Mouse (Mus musculus) liver, embryonic 16.5 days (tissue): Measurements from ENCODE around the gene Limd1. TPM values are rescaled to one million over a fixed set of nuclear protein-coding genes. Genes with fewer than 3 reads are reported as not detected.

Experiments used
- ATAC-seq: fragments of 200-750 bp; cut with Nextera tagmentation; 2 replicates; pipeline ENCODE4 v1.8.0; 2017; ENCODE audit warnings: low read depth, mild to moderate bottlenecking, moderate number of reproducible peaks, moderate library complexity
- H3K27ac ChIP-seq: fragments of 300-500 bp; sonication (generic); 2 replicates; pipeline ENCODE4 v1.5.1; 2014; ENCODE audit warnings: mild to moderate bottlenecking, low read length
- H3K27me3 ChIP-seq: fragments of 300-500 bp; sonication (generic); 2 replicates; pipeline ENCODE4 v1.6.1; 2014; ENCODE audit warnings: low read depth, low read length, mixed read lengths; ENCODE audit not compliant: control insufficient read depth, insufficient read depth
- H3K36me3 ChIP-seq: fragments of 300-500 bp; sonication (generic); 2 replicates; pipeline ENCODE4 v1.6.1; 2014; ENCODE audit warnings: mild to moderate bottlenecking; ENCODE audit not compliant: control insufficient read depth, insufficient read depth
- H3K4me1 ChIP-seq: fragments of 300-500 bp; sonication (generic); 2 replicates; pipeline ENCODE4 v1.6.1; 2014; ENCODE audit warnings: low read depth, low read length, mixed read lengths; ENCODE audit not compliant: control insufficient read depth
- H3K4me2 ChIP-seq: fragments of 300-500 bp; sonication (generic); 2 replicates; pipeline ENCODE4 v1.6.1; 2014; ENCODE audit warnings: low read depth, low read length, mixed read lengths
- H3K4me3 ChIP-seq: fragments of 300-500 bp; sonication (generic); 2 replicates; pipeline ENCODE4 v1.5.1; 2014; ENCODE audit warnings: low read depth, mild to moderate bottlenecking, low read length
- H3K9ac ChIP-seq: fragments of 300-500 bp; sonication (generic); 2 replicates; pipeline ENCODE4 v1.6.1; 2014; ENCODE audit warnings: low read depth, low read length
- H3K9me3 ChIP-seq: fragments of 300-500 bp; sonication (generic); replicated peaks from 2 replicates; pipeline ENCODE4 v1.6.1; 2016; ENCODE audit warnings: low read length; ENCODE audit not compliant: control insufficient read depth
- WGBS: fragments of 180-500 bp; shearing (Covaris S2); extraction: QIAGEN DNeasy Blood & Tissue Kit; methylation state at CpG from one replicate; pipeline ENCODE4 v1.1.7; 2014; ENCODE audit not compliant: insufficient replicate concordance; 5-methylcytosine and 5-hydroxymethylcytosine counted together
- polyA plus RNA-seq: library from polyadenylated mRNA; unstranded; fragments of >200 nt; fragmentation: Nextera tagmentation; extraction: Ambion mirVana; gene quantifications from 2 replicates; pipeline ENCODE4 v1.2.1, GENCODE M21; 2015

Limd1 gene
- polyA plus RNA-seq, 1 experiment from 2014 or later: 22.5 TPM

DNA sequence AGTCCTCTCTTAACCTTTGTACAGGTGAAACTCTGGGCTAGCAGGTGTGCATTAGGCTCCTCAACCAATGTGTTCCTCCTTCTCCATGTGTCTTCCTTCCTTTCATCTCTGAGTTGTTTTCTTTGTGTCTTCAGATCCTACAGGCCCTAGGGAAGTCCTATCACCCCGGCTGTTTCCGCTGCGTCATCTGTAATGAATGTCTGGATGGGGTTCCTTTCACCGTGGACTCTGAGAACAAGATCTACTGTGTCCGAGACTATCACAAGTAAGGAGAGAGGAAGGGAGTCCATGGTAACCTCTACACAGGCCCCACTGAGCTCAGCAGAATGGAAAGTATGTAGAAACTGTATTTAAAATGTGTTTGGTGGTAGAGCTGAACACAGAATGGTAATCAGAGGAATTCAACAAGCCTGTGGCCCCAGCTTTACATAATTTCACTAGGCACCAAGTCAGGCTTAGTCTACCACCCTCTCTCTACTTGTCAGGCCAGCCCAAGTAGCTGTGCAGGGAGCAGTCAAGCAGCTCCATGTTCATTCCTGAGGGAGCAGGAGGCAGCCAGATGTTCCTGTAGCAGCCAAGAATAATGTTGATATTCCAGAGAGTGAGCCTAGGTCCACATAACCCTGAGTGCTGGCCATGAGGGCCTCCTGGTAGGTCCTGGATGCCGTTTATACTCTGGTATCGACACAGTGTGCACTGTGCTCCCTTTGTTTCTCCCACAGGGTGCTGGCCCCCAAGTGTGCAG, 38.3 kb downstream of the Limd1 start:
- 88% methylated on average over 7 of the region's 7 CpGs for WGBS
- no peaks in the 10 kb centered on the region for H3K4me1 ChIP-seq
- H3K4me2 ChIP-seq: no peak overlapping the region
- no peak overlapping the region for H3K9ac ChIP-seq
- H3K27ac ChIP-seq: no peak overlapping the region
- peaks cover 26% of the 10 kb centered on the region for H3K36me3 ChIP-seq
- H3K4me3 ChIP-seq: no peak overlapping the region
- ATAC-seq: peak; percentile 11; the same call in 1 of the 2 replicates
- H3K9me3 ChIP-seq: no peaks in the 10 kb centered on the region
- H3K27me3 ChIP-seq: no peaks in the 10 kb centered on the region

DNA sequence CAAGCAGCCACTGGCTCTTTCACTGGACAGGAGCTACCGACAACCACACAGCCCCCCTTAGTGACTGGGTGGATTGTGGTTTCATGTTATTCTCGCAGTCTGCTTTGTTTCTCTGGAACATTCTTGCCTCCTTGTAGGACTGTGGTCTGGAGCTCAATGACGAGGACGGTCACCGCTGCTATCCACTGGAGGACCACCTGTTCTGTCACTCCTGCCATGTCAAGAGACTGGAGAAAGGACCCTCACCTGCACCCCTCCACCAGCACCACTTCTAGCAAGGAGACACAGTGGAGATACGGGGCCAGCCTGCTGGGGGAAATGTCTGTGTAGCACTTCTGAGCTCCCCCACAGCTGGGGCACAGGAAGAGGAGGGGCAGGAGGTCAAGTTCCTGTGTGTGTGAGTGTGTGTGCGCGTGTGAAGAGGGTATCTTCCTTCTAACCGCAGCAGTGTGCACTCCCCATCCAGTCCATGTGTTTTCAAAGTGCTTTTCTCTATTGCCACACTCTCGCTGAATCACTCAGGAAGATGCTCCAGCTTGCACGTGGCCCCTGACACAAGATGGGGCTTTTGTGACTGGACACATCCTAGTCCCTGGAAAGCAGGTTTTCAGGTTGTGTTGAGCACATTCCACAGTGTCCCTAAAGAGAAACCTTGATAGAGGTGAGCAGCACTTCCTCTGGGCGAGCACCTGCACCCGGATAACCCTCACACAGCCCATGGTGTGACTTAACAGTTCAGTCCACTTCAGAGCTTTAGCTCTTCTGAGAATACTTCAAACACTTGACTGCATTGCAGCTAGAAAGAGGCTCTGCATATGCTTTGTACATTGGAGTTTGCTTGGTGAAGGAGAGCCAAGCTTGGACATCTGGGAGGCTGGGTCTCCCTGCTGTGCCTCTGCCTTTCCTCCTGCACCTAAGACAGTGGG, 40.7 kb downstream of the Limd1 start:
- H3K4me3 ChIP-seq: no peak overlapping the region
- no peaks in the 10 kb centered on the region for H3K27me3 ChIP-seq
- no peaks in the 10 kb centered on the region for H3K4me1 ChIP-seq
- H3K36me3 ChIP-seq: peaks cover 26% of the 10 kb centered on the region
- H3K9ac ChIP-seq: no peak overlapping the region
- no peaks in the 10 kb centered on the region for H3K9me3 ChIP-seq
- H3K27ac ChIP-seq: no peak overlapping the region
- H3K4me2 ChIP-seq: no peak overlapping the region
- 48% methylated on average over 13 of the region's 13 CpGs for WGBS
- no peak for ATAC-seq

DNA sequence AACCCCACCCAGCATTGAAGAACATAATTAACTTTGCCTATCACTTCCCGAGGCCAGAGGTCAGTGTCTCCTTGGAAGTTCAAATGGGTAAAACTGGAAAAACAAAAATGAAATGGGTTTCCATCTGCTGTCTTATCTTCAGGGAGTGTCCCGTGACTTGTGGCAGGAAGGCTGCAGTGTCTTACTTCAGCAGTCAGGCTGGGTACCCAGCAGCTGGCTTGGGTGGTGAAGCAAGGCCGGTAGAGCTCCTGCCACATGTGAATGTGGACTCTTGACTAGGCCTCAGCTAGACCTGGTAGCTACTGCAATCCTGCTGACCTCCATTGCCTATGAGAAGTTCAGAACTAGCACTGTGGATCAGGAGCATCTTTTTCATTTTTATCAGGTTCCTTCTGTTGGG, 42.2 kb downstream of the Limd1 start:
- 55% methylated on average over 3 of the region's 3 CpGs for WGBS
- Histone ChIP-seq H3K27ac (no peak overlapping the region), H3K4me2 (no peak overlapping the region), H3K27me3 (no peaks in the 10 kb centered on the region), H3K4me3 (no peak overlapping the region), H3K9me3 (no peaks in the 10 kb centered on the region), H3K9ac (no peak overlapping the region), H3K36me3 (peaks cover 26% of the 10 kb centered on the region), H3K4me1 (peaks cover 5% of the 10 kb centered on the region; the same call in 1 of the 2 replicates)
- no peak for ATAC-seq

DNA sequence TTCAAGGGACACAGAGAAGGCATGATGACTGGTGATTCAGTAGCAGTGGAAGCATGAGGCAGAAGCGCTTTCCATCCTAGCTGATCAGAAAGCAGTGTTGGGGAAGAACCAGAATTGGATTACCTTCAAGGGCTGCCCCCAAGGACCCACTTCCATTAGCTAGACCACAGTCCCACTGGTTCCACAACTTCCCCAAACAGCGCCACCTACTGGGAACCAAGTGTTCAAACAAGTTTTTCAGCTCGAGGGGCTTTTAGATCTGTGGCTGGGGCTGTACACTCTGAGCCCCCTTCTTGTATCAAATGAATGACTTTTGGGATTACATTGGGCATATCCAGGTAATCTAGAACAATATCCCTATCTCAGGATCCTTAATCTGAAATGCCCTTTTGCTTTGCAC, 45.2 kb downstream of the Limd1 start:
- H3K4me3 ChIP-seq: no peak overlapping the region
- no peaks in the 10 kb centered on the region for H3K27me3 ChIP-seq
- WGBS: 27% methylated on average over 3 of the region's 3 CpGs
- H3K4me1 ChIP-seq: peaks cover 8% of the 10 kb centered on the region
- H3K4me2 ChIP-seq: no peak overlapping the region
- H3K9me3 ChIP-seq: no peaks in the 10 kb centered on the region
- no peak overlapping the region for H3K27ac ChIP-seq
- no peak overlapping the region for H3K9ac ChIP-seq
- ATAC-seq: no peak
- peaks cover 14% of the 10 kb centered on the region for H3K36me3 ChIP-seq

DNA sequence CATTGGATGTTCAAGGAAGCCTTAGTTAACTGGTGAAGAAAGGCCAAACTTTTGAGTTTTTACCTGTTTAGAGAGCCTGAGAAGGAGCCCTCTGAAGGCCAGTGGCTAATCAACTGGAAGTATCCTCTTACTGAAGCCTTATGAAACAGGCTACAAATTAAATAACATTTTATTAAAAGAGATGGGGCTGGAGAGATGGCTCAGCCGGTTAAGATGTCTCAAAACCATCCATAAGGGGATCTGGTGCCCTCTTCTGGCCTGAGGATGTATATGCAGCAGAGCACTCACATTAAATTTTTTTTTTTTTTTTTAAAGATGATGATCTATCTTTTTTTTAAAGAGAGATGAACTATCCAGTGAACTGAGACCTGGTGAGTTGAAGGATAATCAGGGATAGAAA, 46.6 kb downstream of the Limd1 start:
- Histone ChIP-seq H3K36me3 (peaks cover 3% of the 10 kb centered on the region), H3K4me3 (no peak overlapping the region), H3K27ac (no peak overlapping the region), H3K9me3 (no peaks in the 10 kb centered on the region), H3K4me1 (peaks cover 8% of the 10 kb centered on the region), H3K9ac (no peak overlapping the region), H3K27me3 (no peaks in the 10 kb centered on the region), H3K4me2 (no peak overlapping the region)
- no peak for ATAC-seq
- WGBS: 0% methylated on average over 1 of the region's 1 CpGs

DNA sequence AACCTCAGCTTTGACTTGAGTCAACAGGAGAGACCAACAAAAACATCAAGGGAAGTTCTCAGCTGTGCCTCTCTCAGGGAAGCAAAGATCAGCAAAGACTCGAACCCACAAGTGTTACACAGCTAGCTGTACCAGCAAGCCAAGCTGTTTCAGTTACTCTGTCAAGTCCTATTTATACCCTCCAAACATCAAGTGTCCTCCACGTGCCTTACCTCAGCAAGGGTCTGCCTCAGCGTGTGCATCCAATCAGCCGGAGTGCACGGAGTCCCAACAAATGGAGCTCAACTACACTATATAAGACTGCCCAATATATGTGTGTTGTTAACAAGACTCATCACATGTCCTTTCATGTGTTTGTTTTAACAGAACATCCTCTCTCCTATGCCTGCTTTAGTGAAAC, 48.0 kb downstream of the Limd1 start:
- Histone ChIP-seq H3K4me1 (peaks cover 12% of the 10 kb centered on the region), H3K9me3 (no peaks in the 10 kb centered on the region), H3K27ac (no peak overlapping the region), H3K4me3 (no peak overlapping the region), H3K27me3 (no peaks in the 10 kb centered on the region), H3K36me3 (no peaks in the 10 kb centered on the region), H3K4me2 (no peak overlapping the region), H3K9ac (no peak overlapping the region)
- 73% methylated on average over 5 of the region's 5 CpGs for whole genome bisulfite sequencing
- no peak for ATAC-seq

DNA sequence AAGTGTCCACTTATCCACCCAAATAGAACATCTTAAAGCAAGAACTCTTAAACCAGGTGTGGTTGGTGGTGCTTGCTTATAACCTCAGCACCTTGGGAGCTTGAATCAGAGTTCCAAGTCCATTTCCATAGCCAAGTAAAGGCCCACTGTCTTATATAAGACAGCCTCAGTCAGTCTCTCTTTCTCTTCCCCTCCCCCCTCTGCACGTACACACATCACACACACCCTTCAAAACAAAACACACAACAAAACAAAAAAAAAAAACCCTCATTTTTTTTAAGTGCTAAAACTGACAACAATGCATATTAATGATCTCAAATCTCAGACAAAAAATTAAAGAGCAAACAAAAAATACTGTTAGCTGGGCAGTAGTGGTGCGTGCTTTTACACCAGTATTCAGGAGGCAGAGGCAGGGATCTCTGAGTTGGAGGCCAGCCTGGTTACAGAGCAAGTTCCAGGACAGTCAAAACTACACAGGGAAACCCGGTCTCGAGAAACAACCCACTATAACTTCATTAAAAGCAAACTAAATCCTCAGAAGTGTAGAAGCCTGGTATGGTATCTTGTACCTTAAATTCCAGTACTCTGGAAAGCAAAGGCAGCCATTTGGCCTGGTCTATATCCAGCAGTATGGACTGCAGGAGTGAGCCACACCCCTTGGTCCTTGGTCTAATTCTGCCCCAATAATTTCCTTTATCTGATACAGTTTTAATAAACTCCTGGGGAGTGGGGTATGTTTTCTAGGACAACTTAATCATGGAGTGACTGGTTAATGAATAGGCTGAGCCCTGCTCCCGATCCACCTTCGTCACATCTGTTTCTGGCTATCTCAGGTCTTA, 49.8 kb downstream of the Limd1 start:
- H3K4me1 ChIP-seq: peaks cover 25% of the 10 kb centered on the region

DNA sequence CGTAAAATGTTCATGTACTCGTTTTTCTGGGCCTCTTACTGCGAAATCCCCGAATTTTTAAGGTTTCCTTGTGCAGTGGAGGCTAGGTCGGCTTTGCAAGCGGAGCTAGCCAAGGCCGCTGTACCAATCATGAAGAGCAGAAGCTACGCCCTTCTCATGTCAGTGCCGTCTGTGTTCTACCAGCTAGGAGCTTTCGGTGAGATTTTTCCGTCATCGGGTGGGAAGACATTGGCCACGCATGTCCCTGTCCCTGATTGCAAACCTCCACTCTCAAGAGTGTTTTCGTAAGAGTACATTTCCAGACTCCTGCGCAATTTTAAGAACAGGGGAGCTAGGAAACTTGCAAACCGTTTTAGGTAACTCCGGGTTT, 50.4 kb downstream of the Limd1 start:
- H3K36me3 ChIP-seq: 0 out of 2 replicates have a peak, but pooled peaks cover 1% of the 10 kb centered on the region
- no peaks in the 10 kb centered on the region for H3K27me3 ChIP-seq
- H3K4me2 ChIP-seq: peak overlapping the region; percentile 98
- peak; percentile 35 for ATAC-seq
- peaks cover 25% of the 10 kb centered on the region for H3K4me1 ChIP-seq
- 1% methylated on average over 17 of the region's 17 CpGs for WGBS
- H3K4me3 ChIP-seq: peak overlapping the region; percentile 99
- peak overlapping the region; percentile 60 for H3K9ac ChIP-seq
- no peaks in the 10 kb centered on the region for H3K9me3 ChIP-seq
- peak overlapping the region; percentile 98 for H3K27ac ChIP-seq

More for the DNA sequence above, 49.8 kb downstream of the Limd1 start:
- H3K4me3 ChIP-seq: peak overlapping the region; percentile 99
- peak overlapping the region; percentile 98 for H3K4me2 ChIP-seq
- peak overlapping the region; percentile 98 for H3K27ac ChIP-seq
- WGBS: 18% methylated on average over 6 of the region's 6 CpGs
- H3K9me3 ChIP-seq: no peaks in the 10 kb centered on the region
- ATAC-seq: no peak
- peak overlapping the region; percentile 60 for H3K9ac ChIP-seq
- H3K27me3 ChIP-seq: no peaks in the 10 kb centered on the region
- no peaks in the 10 kb centered on the region for H3K36me3 ChIP-seq
